ENCODE assay signal across 22 mouse cellular contexts in genomic region chr19:31336381-31336780, GRCm38 (mm10).
DNase-seq lines count a peak whose midpoint lies in the region; ATAC-seq and TF ChIP-seq lines count a peak whose summit lies in the region.
"Had no signal": no experiment of that assay in that cellular context is flagged by ENCODE, and none has a peak within 500 bp of the region (broad histone marks: within the 10 kb centered on the region; RNA-seq: fewer than 3 reads in every experiment).

No protein-coding gene starts in this region.

- no peak overlapping the region for H3K9ac ChIP-seq in lung, postnatal 0 days (replicated peaks; ENCODE audit: low read depth)
- H3K9ac ChIP-seq: embryonic facial prominence, embryonic 13.5 days; heart, embryonic 15.5 days; hindbrain, embryonic 15.5 days; liver, embryonic 15.5 days; midbrain, embryonic 13.5 days; neural tube, embryonic 13.5 days had no signal

- peak; percentile 14 to 16 for DNase-seq in cerebellum, postnatal 14 days
- no peak for DNase-seq in cerebellum, adult 9-11 months
- DNase-seq in kidney, adult 9 months: peak; percentile 11
- no peak for DNase-seq in kidney, adult 18-20 months
- peak; percentile 24 for DNase-seq in lung, postnatal 14 days
- no peak for DNase-seq in lung, postnatal 0 days (ENCODE audit: low spot score)
- peak; percentile 31 for DNase-seq in brain, adult 2 months (ENCODE audit: low read depth, low spot score)
- DNase-seq in right cerebral cortex, postnatal 10 days (ENCODE audit: low spot score in 2 of 2): no peak
- DNase-seq: cerebellum, adult 2 months; heart, adult 2 months; heart, postnatal 4 days; right cerebral cortex, postnatal 14 days; spleen, adult 18-20 months; thymus, postnatal 4 days had no signal

- no peak for TF ChIP-seq EP300 in lung, postnatal 0 days (IDR thresholded peaks at IDR 0.05)

- no peak for TF ChIP-seq CTCF in lung, postnatal 0 days (IDR thresholded peaks at IDR 0.05)

- H3K9me3 ChIP-seq in lung, postnatal 0 days (ENCODE audit: low read length): no peaks in the 10 kb centered on the region
- H3K9me3 ChIP-seq: embryonic facial prominence, embryonic 13.5 days; G1E; heart, embryonic 15.5 days; hindbrain, embryonic 15.5 days; liver, embryonic 15.5 days; midbrain, embryonic 13.5 days; neural tube, embryonic 13.5 days had no signal

- H3K27me3 ChIP-seq in lung, postnatal 0 days (replicated peaks; ENCODE audit: insufficient read depth, low read length): no peaks in the 10 kb centered on the region
- H3K27me3 ChIP-seq: embryonic facial prominence, embryonic 13.5 days; heart, embryonic 15.5 days; hindbrain, embryonic 15.5 days; liver, embryonic 15.5 days; midbrain, embryonic 13.5 days; neural tube, embryonic 13.5 days had no signal

- H3K27ac ChIP-seq in lung, postnatal 0 days (ENCODE audit: low read length): no peak overlapping the region
- H3K27ac ChIP-seq: embryonic facial prominence, embryonic 13.5 days; heart, adult 2 months; heart, embryonic 15.5 days; hindbrain, embryonic 15.5 days; liver, embryonic 15.5 days; midbrain, embryonic 13.5 days; neural tube, embryonic 13.5 days had no signal

- ATAC-seq in lung, postnatal 0 days: no peak
- ATAC-seq: intestine, postnatal 0 days; midbrain, embryonic 13.5 days had no signal

- H3K4me2 ChIP-seq in lung, postnatal 0 days (replicated peaks; ENCODE audit: low read depth, low read length): no peak overlapping the region
- H3K4me2 ChIP-seq: embryonic facial prominence, embryonic 13.5 days; heart, embryonic 15.5 days; hindbrain, embryonic 15.5 days; midbrain, embryonic 13.5 days; neural tube, embryonic 13.5 days had no signal

- no peaks in the 10 kb centered on the region for H3K4me1 ChIP-seq in lung, postnatal 0 days (ENCODE audit: insufficient read depth, low read depth, low read length)
- H3K4me1 ChIP-seq: heart, embryonic 15.5 days; hindbrain, embryonic 15.5 days; midbrain, embryonic 13.5 days; neural tube, embryonic 13.5 days had no signal

- H3K36me3 ChIP-seq in lung, postnatal 0 days (ENCODE audit: insufficient read depth, low read length): no peaks in the 10 kb centered on the region
- H3K36me3 ChIP-seq: embryonic facial prominence, embryonic 13.5 days; G1E; heart, embryonic 15.5 days; hindbrain, embryonic 15.5 days; liver, embryonic 15.5 days; midbrain, embryonic 13.5 days; neural tube, embryonic 13.5 days had no signal

- WGBS in lung, postnatal 0 days: 56% methylated on average over 3 of the region's 3 CpGs

- H3K4me3 ChIP-seq in lung, postnatal 0 days (ENCODE audit: low read depth, low read length): no peak overlapping the region
- H3K4me3 ChIP-seq: embryonic facial prominence, embryonic 13.5 days; heart, adult 2 months; heart, embryonic 15.5 days; hindbrain, embryonic 15.5 days; liver, embryonic 15.5 days; midbrain, embryonic 13.5 days; neural tube, embryonic 13.5 days had no signal

Comparison
In these comparisons a context has a peak if more than half of its experiments do, and no peak if none do; other contexts are left out.
1. DNase-seq: peak in cerebellum, postnatal 14 days (2 of 2), kidney, adult 9 months (single experiment), lung, postnatal 14 days (single experiment) and brain, adult 2 months (single experiment); none in cerebellum, adult 9-11 months (single experiment), kidney, adult 18-20 months (single experiment), lung, postnatal 0 days (single experiment) and right cerebral cortex, postnatal 10 days (0 of 2).